Mouse (Mus musculus) layer of hippocampus, adult 9-11 months (tissue): ENCODE data around the gene Fbxo2.
A peak's percentile ranks its signal among the peaks of the same experiment; 100 is the strongest.
"Not testable (repeated sequence)": the region's sequence is repeated elsewhere in the genome, so short reads cannot be mapped to it uniquely, and the experiment has no call there.

Experiments
- DNase-seq: peaks from one replicate; pipeline ENCODE4 v3.0.0; 2022

The Fbxo2 gene

GRCm38 (mm10) chr4:148177716-148178115 is 17.3 kb downstream of the Fbxo2 start:
- no peak for DNase-seq

- DNase-seq = peak; percentile 83
Measured at GRCm38 (mm10) chr4:148181483-148181882, 21.1 kb downstream of the Fbxo2 start.

DNA sequence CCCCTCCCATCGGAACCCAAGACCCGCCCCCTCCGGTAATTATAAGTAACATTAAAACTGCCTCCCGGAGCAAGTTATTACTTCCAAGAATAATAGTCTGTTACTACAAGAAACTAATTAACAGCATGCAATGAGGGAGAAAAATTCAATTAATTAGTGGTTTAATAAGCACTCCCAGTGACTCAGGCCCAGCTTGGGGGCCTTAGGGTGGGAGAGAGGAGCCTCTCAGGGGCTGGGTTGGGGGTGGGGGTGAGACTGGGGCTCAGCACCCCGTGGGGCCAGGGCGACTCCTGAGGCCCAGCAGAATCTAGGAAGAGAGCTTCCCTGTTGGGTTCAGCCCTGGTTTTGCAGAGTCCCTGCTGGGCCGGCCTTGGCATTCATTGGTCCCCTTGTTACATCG is 21.9 kb downstream of the Fbxo2 start:
- no peak for DNase-seq

DNA sequence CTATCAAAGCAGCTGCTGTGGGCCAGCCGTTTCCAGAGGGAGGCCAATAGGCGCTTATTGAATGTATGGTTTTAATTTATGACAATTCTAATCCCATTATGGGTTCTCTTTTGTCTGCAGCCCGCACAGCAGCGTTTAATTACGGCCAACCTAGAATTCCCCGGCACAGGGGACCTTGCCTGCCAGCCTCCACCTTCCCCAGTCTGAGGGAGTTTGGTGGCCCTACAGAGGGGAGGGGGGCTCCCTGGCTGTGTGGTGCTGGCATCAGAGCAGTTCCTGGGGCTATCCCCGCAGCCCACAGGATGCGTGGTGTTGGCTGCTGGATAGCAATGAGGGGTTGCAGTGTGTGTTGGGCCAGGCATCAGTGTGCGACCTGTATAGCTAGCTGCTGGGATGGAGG is 24.1 kb downstream of the Fbxo2 start:
- DNase-seq = no peak

DNA sequence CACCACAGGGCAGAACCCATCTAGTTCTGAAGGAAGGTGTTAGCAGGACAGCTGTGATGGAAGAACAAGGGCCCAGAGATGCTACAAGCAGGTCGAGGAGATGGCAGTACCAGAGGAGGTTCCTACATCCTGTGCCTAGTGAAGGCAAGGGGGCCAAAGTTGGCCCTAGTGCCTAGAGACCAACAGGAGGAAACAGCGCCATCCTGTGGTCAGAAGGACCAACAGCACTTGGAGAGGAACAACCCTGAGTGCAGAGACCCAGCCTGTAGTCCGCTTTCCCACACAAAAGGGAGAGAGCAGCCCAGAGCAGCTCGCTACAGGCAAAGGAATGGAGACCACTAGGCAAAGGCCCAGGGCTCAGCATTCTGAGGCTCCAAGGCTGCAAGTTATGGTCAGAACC is 25.4 kb downstream of the Fbxo2 start:
- no peak for DNase-seq

DNA sequence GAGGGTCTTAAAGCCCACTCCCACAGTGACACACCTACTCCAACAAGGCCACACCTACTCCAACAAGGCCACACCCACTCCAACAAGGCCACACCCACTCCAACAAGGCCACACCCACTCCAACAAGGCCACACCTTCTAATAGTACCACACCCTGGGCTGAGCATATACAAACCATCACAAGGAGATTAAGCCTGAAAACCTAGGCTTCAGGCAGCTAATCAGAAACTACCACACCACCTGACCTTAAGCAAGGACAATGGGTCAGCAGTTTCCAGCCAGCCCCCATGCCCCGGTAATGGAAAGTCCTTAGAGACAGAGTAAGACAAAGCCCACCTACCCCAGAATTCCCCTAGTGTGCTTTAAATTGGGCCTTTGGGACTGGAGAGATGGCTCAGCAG is 28.3 kb downstream of the Fbxo2 start:
- DNase-seq = not testable (repeated sequence)

- DNase-seq = no peak
Measured at GRCm38 (mm10) chr4:148192707-148193245, 32.4 kb downstream of the Fbxo2 start.

DNA sequence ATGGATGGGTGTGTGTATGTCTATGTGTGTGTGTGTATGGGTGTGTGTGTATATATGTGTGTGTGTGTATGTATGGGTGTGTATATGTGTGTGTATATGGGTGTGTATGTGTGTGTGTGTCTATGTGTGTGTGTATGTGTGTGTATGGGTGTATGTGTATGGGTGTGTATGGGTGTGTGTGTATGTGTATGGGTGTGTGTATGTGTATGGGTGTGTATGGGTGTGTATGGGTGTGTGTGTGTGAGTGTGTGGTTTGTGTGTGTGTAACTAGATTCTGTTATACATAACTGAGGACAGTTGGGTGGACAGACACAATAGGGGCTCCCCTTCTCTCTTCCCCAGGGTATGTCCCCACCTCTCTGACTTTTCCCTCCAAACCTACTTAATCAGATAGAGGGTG is 34.0 kb downstream of the Fbxo2 start:
- DNase-seq = no peak

GRCm38 (mm10) chr4:148198721-148199120 is 38.3 kb downstream of the Fbxo2 start:
- DNase-seq = no peak

GRCm38 (mm10) chr4:148203557-148203956 is 43.1 kb downstream of the Fbxo2 start:
- no peak for DNase-seq

GRCm38 (mm10) chr4:148204061-148204872 is 43.8 kb downstream of the Fbxo2 start:
- no peak for DNase-seq

DNA sequence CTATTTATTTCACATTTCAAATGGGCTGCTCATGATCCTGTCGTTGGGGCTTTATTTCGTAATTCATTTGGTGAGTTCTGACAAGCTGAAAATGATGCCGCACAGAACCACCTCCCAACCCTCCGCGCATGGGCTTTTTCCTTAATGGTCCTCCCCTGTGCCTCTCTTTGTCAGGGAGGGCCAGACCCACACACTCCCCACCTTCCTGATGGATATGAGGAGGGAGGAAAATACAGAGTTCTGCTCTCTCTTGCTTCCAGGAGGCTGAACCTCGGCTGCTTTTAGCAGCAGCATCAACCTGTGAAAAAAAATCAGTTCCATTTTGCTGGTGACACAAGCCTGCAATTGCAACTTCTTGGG is 44.4 kb downstream of the Fbxo2 start:
- no peak for DNase-seq

- DNase-seq = peak; percentile 77
Measured at GRCm38 (mm10) chr4:148214460-148215136, 54.2 kb downstream of the Fbxo2 start.

DNA sequence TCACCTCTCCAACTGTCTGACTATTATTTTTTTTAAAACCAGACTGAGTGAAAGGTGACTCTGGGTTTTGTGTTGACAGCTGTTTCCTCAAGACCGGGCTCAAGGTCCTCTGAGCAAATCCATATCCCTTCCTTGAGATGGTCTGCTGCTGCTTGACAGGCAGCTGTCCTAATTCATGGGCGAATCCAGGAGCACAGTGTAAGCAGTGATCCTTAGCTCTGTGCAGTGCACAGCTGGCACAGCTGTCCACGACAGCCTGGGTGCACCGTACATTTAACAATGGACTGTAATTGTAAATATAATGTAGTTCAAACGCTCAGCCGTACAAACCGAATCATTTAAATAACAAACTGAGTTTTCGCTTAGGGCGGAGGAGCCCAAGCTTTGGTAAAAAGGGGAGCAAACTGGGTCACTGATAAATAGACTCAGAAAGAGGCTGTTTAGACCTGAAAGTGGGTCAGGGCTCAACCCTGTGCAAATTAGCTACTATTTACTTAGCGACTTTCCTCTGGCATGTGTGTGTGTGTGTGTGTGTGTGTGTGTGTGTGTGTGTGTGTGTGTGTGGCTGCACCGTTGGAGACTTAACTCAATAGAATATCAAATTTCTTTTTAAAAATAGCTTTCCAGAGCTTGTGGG is 55.0 kb downstream of the Fbxo2 start:
- no peak for DNase-seq
